Mouse (Mus musculus) embryonic facial prominence, embryonic 14.5 days (tissue): ENCODE data around the gene Ttc1. TPM values are rescaled to one million over a fixed set of nuclear protein-coding genes. Genes with fewer than 3 reads are reported as not detected.

ENCODE experiments used
- ATAC-seq: fragments of 200-750 bp; cut with Nextera tagmentation; 2 replicates; pipeline ENCODE4 v1.8.0; 2017; ENCODE audit warnings: low read depth, moderate number of reproducible peaks, moderate TSS enrichment
- DNase-seq: peaks from one replicate; pipeline ENCODE4 v3.0.0-alpha.2; 2015; ENCODE audit warnings: low spot score
- H3K27ac ChIP-seq: fragments of 300-500 bp; sonication (generic); replicated peaks from 2 replicates; pipeline ENCODE4 v1.5.1; 2014; ENCODE audit warnings: low read depth, mild to moderate bottlenecking, low read length, moderate library complexity
- H3K27me3 ChIP-seq: fragments of 300-500 bp; sonication (generic); replicated peaks from 2 replicates; pipeline ENCODE4 v1.6.1; 2014; ENCODE audit warnings: low read length; ENCODE audit not compliant: control insufficient read depth, insufficient read depth
- H3K36me3 ChIP-seq: fragments of 300-500 bp; sonication (generic); 2 replicates; pipeline ENCODE4 v1.6.1; 2014; ENCODE audit warnings: low read length, mixed read lengths; ENCODE audit not compliant: control insufficient read depth, insufficient read depth
- H3K4me1 ChIP-seq: fragments of 300-500 bp; sonication (generic); 2 replicates; pipeline ENCODE4 v1.6.1; 2014; ENCODE audit warnings: antibody characterized with exemption, low read length; ENCODE audit not compliant: control insufficient read depth, insufficient read depth
- H3K4me2 ChIP-seq: fragments of 300-500 bp; sonication (generic); 2 replicates; pipeline ENCODE4 v1.6.1; 2014; ENCODE audit warnings: low read depth, mild to moderate bottlenecking, low read length, moderate library complexity, mixed read lengths
- H3K4me3 ChIP-seq: fragments of 300-500 bp; sonication (generic); 2 replicates; pipeline ENCODE4 v1.5.1; 2014; ENCODE audit warnings: low read depth, mild to moderate bottlenecking, low read length
- H3K9ac ChIP-seq: fragments of 300-500 bp; sonication (generic); 2 replicates; pipeline ENCODE4 v1.6.1; 2014; ENCODE audit warnings: low read depth, mild to moderate bottlenecking, low read length, moderate library complexity, mixed read lengths
- H3K9me3 ChIP-seq: fragments of 300-500 bp; sonication (generic); 2 replicates; pipeline ENCODE4 v1.6.1; 2016; ENCODE audit warnings: low read length; ENCODE audit not compliant: control insufficient read depth
- WGBS: fragments of 180-500 bp; shearing (Covaris S2); extraction: QIAGEN DNeasy Blood & Tissue Kit; methylation state at CpG from one replicate; pipeline ENCODE4 v1.1.7; 2014; 5-methylcytosine and 5-hydroxymethylcytosine counted together
- polyA plus RNA-seq: library from polyadenylated mRNA; unstranded; fragments of >200 nt; fragmentation: Nextera tagmentation; extraction: Ambion mirVana; gene quantifications from 2 replicates; pipeline ENCODE4 v1.2.1, GENCODE M21; 2014

Ttc1 gene
- polyA plus RNA-seq, 1 experiment from 2014 or later: 63.9 TPM

GRCm38 (mm10) chr11:43688850-43689249 lies 59.0 kb downstream of the Ttc1 start:
- Histone ChIP-seq H3K9ac (no peak overlapping the region), H3K4me1 (0 out of 2 replicates have a peak, but pooled peaks cover 2% of the 10 kb centered on the region), H3K27ac (no peak overlapping the region), H3K36me3 (peaks cover 76% of the 10 kb centered on the region), H3K27me3 (no peaks in the 10 kb centered on the region), H3K9me3 (no peaks in the 10 kb centered on the region), H3K4me2 (no peak overlapping the region), H3K4me3 (no peak overlapping the region)
- WGBS: 83% methylated on average over 1 of the region's 1 CpGs
- no peak for DNase-seq
- ATAC-seq: no peak

GRCm38 (mm10) chr11:43682415-43683217 lies 65.2 kb downstream of the Ttc1 start:
- Histone ChIP-seq H3K4me1 (peaks cover 9% of the 10 kb centered on the region), H3K36me3 (peaks cover 25% of the 10 kb centered on the region), H3K9ac (peak overlapping the region; percentile 97), H3K27me3 (no peaks in the 10 kb centered on the region), H3K4me2 (peak overlapping the region; percentile 84), H3K9me3 (no peaks in the 10 kb centered on the region), H3K4me3 (peak overlapping the region; percentile 91), H3K27ac (peak overlapping the region; percentile 91)
- WGBS: 10% methylated on average over 8 of the region's 72 CpGs
- DNase-seq (peak; percentile 70), ATAC-seq (peak; percentile 13)

DNA sequence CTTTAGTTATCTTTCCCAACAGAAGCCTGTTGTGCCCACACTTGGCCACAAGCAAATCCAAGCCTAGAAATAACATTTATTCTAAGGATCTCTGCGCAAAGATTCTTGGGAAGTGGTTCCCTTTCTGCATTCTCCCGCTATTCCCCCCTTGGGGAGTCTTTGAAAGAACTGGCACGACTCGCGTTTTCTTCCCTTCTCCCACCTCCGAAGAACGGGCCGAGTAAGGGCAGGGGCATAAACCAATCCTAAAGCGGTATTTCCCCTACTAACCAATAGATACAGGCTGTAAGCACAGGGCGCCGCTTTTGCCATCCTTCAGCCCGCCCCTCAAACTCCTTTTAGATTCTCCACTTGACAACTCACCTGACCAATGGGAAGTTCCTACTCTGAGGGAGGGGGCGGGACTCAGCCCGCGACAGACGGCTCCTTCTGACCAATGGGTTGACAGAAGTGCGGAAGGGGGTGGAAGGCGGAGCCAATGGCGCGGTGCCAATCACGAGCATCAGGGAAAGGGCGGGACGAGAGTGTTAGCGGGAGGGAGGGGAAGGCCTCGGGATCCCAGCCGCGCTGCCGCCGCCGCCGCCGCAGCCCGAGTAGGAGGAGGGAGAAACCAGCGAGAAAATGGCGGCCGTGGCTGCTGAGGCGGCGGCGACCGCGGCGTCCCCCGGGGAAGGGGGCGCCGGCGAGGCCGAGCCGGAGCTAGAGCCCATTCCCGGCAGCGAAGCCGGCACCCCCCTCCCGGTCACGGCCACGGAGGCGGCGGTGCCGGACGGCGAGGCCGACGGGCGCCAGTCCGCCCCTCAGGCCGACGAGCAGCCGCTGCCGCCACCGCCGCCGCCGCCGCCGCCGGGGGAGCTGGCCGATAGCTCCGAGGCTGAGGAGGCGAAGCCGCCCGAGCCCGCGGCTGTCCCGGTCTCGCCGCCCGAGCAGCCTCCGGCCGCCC lies 66.1 kb downstream of the Ttc1 start, which contains the start of gene Pwwp2a:
Pwwp2a (plus strand) TSS at position 527 of the 943 bp plus-strand sequence.
- Histone ChIP-seq H3K27me3 (no peaks in the 10 kb centered on the region), H3K36me3 (peaks cover 16% of the 10 kb centered on the region), H3K4me3 (peak within 1 kb of the TSS; percentile 91), H3K4me2 (peak within 1 kb of the TSS; percentile 84), H3K9me3 (no peaks in the 10 kb centered on the region), H3K4me1 (peaks cover 9% of the 10 kb centered on the region), H3K9ac (peak within 1 kb of the TSS; percentile 97), H3K27ac (peak within 1 kb of the TSS; percentile 91)
- ATAC-seq (peak; percentile 99), DNase-seq (peak; percentile 99)
- under 1% methylated on average over 26 of the region's 87 CpGs for WGBS

Other genes starting within 250 kb of the Ttc1 start
- gene Ccnjl, start 219.2 kb downstream of the Ttc1 start, polyA plus RNA-seq: 8.1 and 9.0 TPM in 2 replicates
- 1.6 and 2.2 TPM in 2 replicates for gene 4933415A04Rik, start 161.0 kb downstream of the Ttc1 start, polyA plus RNA-seq
- not detected in 2 replicates for gene Fabp6, start 146.5 kb downstream of the Ttc1 start, polyA plus RNA-seq
- 28.3 and 31.1 TPM in 2 replicates for gene Pwwp2a, start 66.0 kb downstream of the Ttc1 start, polyA plus RNA-seq
- 0.59 and 0.67 TPM in 2 replicates for gene Adra1b, start 153.2 kb upstream of the Ttc1 start, polyA plus RNA-seq